11 mouse cellular contexts compared by ENCODE assay signal in genomic region chr6:76977817-76978216, GRCm38 (mm10).
DNase-seq lines count a peak whose midpoint lies in the region; ATAC-seq lines count a peak whose summit lies in the region.
"Had no signal": no experiment of that assay in that cellular context is flagged by ENCODE, and none has a peak within 500 bp of the region (broad histone marks: within the 10 kb centered on the region; RNA-seq: fewer than 3 reads in every experiment).

No protein-coding gene starts in this region.

- no peak overlapping the region for H3K4me2 ChIP-seq in embryonic facial prominence, embryonic 13.5 days
- H3K4me2 ChIP-seq: liver, embryonic 13.5 days had no signal

- H3K4me1 ChIP-seq in embryonic facial prominence, embryonic 13.5 days: no peaks in the 10 kb centered on the region
- H3K4me1 ChIP-seq: liver, embryonic 13.5 days had no signal

- peak; percentile 3 for DNase-seq in retina, postnatal 1 day
- DNase-seq in retina, embryonic 14.5 days (ENCODE audit: low spot score): no peak
- DNase-seq in layer of hippocampus, adult 9-11 months: peak; percentile 79
- DNase-seq in urinary bladder, postnatal 14 days (ENCODE audit: low spot score): peak; percentile 75
- DNase-seq in frontal cortex, postnatal 10 days (ENCODE audit: low spot score in 2 of 2): no peak
- no peak for DNase-seq in c-Kit-positive CD71-positive TER-119-positive erythroid progenitor cells, embryonic 14.5 days (ENCODE audit: low spot score)
- no peak for DNase-seq in MN1 (ENCODE audit: low spot score)
- DNase-seq: adrenal gland, postnatal 14 days; kidney, adult 11 months; liver, embryonic 13.5 days had no signal

- H3K27me3 ChIP-seq in embryonic facial prominence, embryonic 13.5 days: no peaks in the 10 kb centered on the region
- H3K27me3 ChIP-seq: liver, embryonic 13.5 days had no signal

- H3K27ac ChIP-seq in embryonic facial prominence, embryonic 13.5 days: no peak overlapping the region
- H3K27ac ChIP-seq: liver, embryonic 13.5 days had no signal

- H3K36me3 ChIP-seq in embryonic facial prominence, embryonic 13.5 days: no peaks in the 10 kb centered on the region
- H3K36me3 ChIP-seq: liver, embryonic 13.5 days had no signal

- WGBS in embryonic facial prominence, embryonic 13.5 days: 23% methylated on average over 3 of the region's 3 CpGs

- peak; percentile 64 for ATAC-seq in embryonic facial prominence, embryonic 13.5 days (ENCODE audit: insufficient number of reproducible peaks, insufficient read depth, low FRiP score, low TSS enrichment, low read depth)

- no peak overlapping the region for H3K4me3 ChIP-seq in embryonic facial prominence, embryonic 13.5 days
- H3K4me3 ChIP-seq: liver, embryonic 13.5 days had no signal

- no peaks in the 10 kb centered on the region for H3K9me3 ChIP-seq in embryonic facial prominence, embryonic 13.5 days
- H3K9me3 ChIP-seq: liver, embryonic 13.5 days had no signal

- H3K9ac ChIP-seq in embryonic facial prominence, embryonic 13.5 days: no peak overlapping the region
- H3K9ac ChIP-seq: liver, embryonic 13.5 days had no signal

Comparison
In these comparisons a context has a peak if more than half of its experiments do, and no peak if none do; other contexts are left out.
1. DNase-seq: peak in retina, postnatal 1 day (single experiment), layer of hippocampus, adult 9-11 months (single experiment) and urinary bladder, postnatal 14 days (single experiment); none in retina, embryonic 14.5 days (single experiment), frontal cortex, postnatal 10 days (0 of 2), c-Kit-positive CD71-positive TER-119-positive erythroid progenitor cells, embryonic 14.5 days (single experiment) and MN1 (single experiment).